Mouse (Mus musculus) ovary, postnatal 14 days (tissue): Measurements from ENCODE around the gene Gm49336.

Experiments
- DNase-seq: peaks from one replicate; pipeline ENCODE4 v3.0.0; 2022; ENCODE audit warnings: low spot score

The Gm49336 gene

GRCm38 (mm10) chr14:60238551-60238950, 12.8 kb downstream of the Gm49336 start:
- no peak for DNase-seq

GRCm38 (mm10) chr14:60219886-60220285, 31.4 kb downstream of the Gm49336 start:
- DNase-seq, result no peak

- DNase-seq, result no peak
Observed at GRCm38 (mm10) chr14:60217616-60218015, 33.7 kb downstream of the Gm49336 start.

- DNase-seq, result no peak
Observed at GRCm38 (mm10) chr14:60216125-60216524, 35.2 kb downstream of the Gm49336 start.

GRCm38 (mm10) chr14:60215000-60215399, 36.3 kb downstream of the Gm49336 start:
- DNase-seq, result no peak

- DNase-seq, result no peak
Observed at GRCm38 (mm10) chr14:60214040-60214439, 37.3 kb downstream of the Gm49336 start.

GRCm38 (mm10) chr14:60209166-60209565, 42.1 kb downstream of the Gm49336 start:
- no peak for DNase-seq

GRCm38 (mm10) chr14:60204993-60205392, 46.3 kb downstream of the Gm49336 start:
- no peak for DNase-seq

GRCm38 (mm10) chr14:60196884-60197283, 54.4 kb downstream of the Gm49336 start, which contains the start of gene Atp8a2:
Gene Atp8a2, minus strand, starts transcription at chr14:60197179.
- DNase-seq, result no peak

- no peak for DNase-seq
Observed at GRCm38 (mm10) chr14:60195999-60196398, 55.3 kb downstream of the Gm49336 start.

GRCm38 (mm10) chr14:60194606-60195005, 56.7 kb downstream of the Gm49336 start:
- DNase-seq, result no peak

- DNase-seq, result no peak
Observed at GRCm38 (mm10) chr14:60189771-60190170, 61.5 kb downstream of the Gm49336 start.

GRCm38 (mm10) chr14:60188201-60188825, 63.0 kb downstream of the Gm49336 start:
- DNase-seq, result no peak

- no peak for DNase-seq
Observed at GRCm38 (mm10) chr14:60181306-60181705, 70.0 kb downstream of the Gm49336 start.

- DNase-seq, result no peak
Observed at GRCm38 (mm10) chr14:60178571-60178955, 72.7 kb downstream of the Gm49336 start.

GRCm38 (mm10) chr14:60177614-60178570, 73.4 kb downstream of the Gm49336 start:
- DNase-seq, result peak; percentile 1

- peak; percentile 13 for DNase-seq
Observed at GRCm38 (mm10) chr14:60176891-60177613, 74.3 kb downstream of the Gm49336 start.

- no peak for DNase-seq
Observed at GRCm38 (mm10) chr14:60176469-60176890, 74.8 kb downstream of the Gm49336 start.

GRCm38 (mm10) chr14:60172286-60173055, 78.8 kb downstream of the Gm49336 start:
- DNase-seq, result no peak

- DNase-seq, result no peak
Observed at GRCm38 (mm10) chr14:60170845-60171610, 80.3 kb downstream of the Gm49336 start.

GRCm38 (mm10) chr14:60163367-60163766, 87.9 kb downstream of the Gm49336 start:
- DNase-seq, result no peak
